Mouse (Mus musculus) heart, postnatal 4 days (tissue): ENCODE results near the gene Man2a1. TPM values are rescaled to one million over a fixed set of nuclear protein-coding genes. Genes with fewer than 3 reads are reported as not detected.

ENCODE experiments used
- total RNA-seq, 2 experiments: library from RNA; stranded (reverse); gene quantifications; 2 replicates each; pipeline ENCODE4 v1.2.3; 2021

Man2a1 gene
- total RNA-seq, 2 experiments from 2014 or later: 30.7 to 31.0 TPM

Other genes starting within 250 kb of the Man2a1 start
- gene 4930583I09Rik, start 235.3 kb downstream of the Man2a1 start, total RNA-seq: not detected